Mouse (Mus musculus) forelimb bud, embryonic 11.5 days (tissue): ENCODE data around the gene Zfp276.

ENCODE experiments used
- DNase-seq: peaks from one replicate; pipeline ENCODE4 v3.0.0-alpha.2; 2012; ENCODE audit warnings: low read depth, low spot score

The Zfp276 gene

DNA sequence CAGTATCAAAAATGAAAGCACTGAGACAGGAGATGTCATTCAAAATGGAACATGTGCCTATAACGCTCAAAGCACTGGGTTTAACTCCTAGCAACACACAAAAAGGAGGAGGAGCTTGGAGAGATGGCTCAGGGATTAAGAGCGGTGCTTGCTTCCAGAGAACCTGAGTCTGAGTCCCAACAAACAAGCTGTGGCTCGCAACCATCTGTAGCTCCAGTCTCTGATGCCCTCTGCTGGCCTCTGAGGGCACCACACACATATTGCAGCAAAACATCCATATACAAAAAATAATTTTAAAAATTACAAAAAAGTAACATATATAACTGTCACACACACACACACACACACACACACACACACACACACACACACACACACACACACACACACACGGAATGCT lies 36.2 kb downstream of the Zfp276 start:
- DNase-seq, result peak; percentile 10

DNA sequence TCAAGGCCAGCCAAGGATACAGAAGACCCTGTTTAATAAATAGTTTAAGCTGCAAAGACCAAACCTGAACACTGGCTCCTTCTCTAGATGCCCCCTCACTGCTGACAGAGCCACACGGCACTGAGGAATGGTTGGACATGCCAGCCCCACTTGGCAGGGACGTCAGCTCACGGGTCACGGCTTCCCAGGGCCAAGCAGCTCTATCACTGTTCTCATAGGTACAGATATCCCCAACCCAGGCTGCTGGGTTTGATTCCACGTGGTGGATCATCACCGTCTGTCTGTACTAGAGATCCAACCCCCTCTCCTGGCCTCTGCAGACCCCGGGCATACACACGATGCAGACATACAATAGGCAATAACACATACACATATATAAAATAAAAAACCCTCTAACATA lies 36.7 kb downstream of the Zfp276 start:
- DNase-seq, result no peak

DNA sequence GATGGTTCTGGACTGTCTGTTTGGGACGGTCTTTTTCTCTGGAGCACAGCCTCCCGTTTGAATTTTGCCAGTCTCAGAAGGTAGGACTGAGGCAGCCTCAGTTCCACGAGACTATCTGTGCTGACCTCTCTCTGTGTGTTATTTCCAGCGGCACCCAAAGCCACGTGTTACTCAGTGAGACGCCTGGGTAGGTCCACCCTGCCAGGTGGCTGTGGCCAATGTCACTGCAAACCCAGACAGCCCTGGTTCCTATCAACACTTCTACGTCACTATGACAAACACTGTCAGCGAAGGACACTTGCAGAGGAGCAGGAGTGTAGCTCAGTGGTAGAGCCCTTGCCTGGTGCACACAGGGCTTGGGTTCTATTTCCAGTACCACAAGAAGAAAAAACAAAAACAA lies 37.7 kb downstream of the Zfp276 start:
- DNase-seq, result no peak

DNA sequence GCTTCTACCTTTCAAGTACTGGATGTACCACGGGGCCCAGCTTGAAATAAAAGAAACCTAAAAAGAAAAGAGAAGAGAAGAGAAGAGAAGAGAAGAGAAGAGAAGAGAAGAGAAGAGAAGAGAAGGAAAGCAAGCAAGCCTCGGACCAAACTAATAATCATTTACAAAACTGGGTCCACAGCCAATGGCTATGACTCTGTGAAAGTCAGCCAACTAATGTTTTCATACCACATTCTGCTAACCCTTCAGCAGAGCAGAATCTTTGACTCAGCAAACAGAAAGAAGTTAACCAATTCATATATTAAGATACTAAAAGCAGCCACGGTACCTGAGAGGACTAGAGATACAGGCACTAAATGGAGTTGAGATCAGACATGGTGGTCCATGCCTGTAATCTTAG lies 38.3 kb downstream of the Zfp276 start:
- DNase-seq, result no peak

DNA sequence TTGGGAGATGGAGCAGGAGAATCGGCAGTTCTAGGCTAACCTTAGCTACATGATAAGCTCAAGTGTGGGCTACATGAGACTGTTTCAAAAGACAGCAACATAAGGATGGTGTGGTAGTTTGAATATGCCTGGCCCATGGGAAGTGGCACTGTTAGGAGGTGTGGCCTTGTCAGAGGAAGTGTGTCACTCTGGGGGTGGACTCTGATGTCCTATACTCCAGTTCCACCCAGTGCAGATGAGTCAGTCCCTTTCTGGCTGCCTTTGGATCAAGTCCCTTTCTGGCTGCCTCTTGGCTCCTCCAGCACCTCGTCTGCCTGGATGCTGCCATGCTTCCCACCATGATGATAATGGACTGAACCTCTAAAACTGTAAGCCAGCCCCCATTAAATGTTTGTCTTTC lies 38.8 kb downstream of the Zfp276 start:
- no peak for DNase-seq

DNA sequence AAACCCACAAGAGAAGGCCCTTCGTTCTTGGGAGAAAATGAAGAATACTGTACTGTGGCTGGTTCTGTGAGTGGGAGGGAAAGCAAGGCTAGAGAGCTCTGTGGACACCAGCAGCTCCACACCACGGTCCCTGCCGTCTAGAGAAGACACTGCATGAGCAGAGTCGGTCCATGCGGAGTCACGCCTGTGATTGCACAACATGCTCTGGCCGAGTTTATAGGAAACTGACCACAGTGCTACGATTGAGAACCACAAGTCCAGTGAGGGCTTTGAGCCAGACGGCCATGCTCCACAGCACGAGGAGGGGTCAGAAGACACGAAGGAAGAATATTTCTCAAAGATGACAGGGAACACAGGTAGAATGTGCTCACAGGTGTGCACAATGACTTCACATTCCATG lies 44.3 kb downstream of the Zfp276 start:
- DNase-seq, result no peak

DNA sequence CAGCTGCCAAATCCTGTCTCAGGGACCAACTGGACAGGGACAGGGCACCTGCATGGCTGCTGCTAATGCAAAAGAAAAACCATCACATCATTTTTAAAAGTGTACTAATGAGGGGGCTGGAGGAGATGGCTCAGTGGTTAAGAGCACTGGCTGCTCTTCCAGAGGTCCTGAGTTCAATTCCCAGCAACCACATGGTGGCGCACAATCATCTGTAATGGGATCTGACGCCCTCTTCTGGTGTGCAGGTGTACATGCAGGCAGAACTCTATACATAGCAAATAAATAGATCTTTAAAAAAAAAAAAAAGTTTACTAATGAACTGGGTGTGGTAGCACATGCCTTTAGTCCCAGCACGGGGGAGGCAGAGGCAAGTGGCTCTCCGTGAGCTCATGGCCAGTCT lies 54.7 kb downstream of the Zfp276 start:
- no peak for DNase-seq

DNA sequence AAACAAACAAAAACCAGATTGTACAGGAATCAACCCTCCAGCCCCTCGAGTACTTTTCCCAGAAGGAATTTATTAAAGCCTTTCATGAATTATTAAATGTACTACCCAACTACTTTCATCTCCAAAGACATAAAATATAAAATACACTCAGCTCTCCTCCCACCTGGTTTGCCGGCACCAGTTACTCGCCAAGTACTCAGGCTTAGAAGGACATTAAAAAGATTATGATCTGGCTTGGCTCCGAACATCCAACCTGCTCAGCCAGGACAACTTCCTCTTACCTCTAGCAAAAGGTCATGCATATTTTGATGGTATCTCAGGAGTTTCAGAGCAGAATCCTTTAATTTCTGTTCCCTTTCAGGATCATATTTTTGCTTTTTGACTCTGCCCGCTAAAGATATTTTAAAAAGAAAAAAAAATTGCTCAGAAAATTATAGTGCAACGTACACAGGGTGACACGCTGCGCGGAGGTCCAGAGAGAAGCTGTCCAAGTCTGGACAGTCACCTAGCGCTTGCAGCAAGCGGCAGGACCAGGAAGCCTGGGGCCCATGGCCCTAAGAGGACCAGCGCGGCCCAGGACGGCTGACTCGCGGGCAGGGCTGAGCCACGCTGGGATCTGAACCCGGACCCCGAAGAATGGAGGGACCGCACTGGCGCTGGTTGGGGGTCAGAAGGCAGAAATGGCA lies 63.9 kb downstream of the Zfp276 start:
- no peak for DNase-seq

DNA sequence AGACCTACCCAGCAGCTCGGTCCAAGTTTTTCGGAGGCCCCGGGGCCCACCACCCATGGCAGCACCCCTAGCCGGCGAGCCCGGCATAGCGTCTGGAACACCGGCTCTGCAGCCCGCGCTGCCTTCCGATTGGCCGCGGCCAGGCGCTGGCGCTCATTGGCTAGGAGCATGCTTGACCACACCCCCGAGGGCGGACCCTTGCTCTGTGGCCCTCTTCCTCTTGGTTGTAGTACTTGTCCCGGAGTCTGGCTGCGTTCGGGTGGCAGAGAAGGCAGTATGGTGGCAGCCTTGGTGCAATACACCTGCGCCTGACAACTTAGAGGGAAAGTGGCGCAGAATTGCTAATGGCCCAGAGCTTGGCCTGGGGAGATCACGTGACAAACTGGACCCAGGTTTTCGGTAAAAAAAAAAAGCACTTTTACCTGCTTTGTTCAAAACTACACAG lies 64.5 kb downstream of the Zfp276 start, which contains the start of gene Fanca:
Gene Fanca (minus strand): TSS at position 110 of the 445 bp plus-strand sequence.
- peak; percentile 94 for DNase-seq
